Mouse (Mus musculus): Measurements from ENCODE around the gene Ikzf1. TPM values are rescaled to one million over a fixed set of nuclear protein-coding genes. Genes with fewer than 3 reads are reported as not detected.

Gene Ikzf1
- polyA plus RNA-seq, 1 experiment from 2014 or later: 1.4 TPM

DNA sequence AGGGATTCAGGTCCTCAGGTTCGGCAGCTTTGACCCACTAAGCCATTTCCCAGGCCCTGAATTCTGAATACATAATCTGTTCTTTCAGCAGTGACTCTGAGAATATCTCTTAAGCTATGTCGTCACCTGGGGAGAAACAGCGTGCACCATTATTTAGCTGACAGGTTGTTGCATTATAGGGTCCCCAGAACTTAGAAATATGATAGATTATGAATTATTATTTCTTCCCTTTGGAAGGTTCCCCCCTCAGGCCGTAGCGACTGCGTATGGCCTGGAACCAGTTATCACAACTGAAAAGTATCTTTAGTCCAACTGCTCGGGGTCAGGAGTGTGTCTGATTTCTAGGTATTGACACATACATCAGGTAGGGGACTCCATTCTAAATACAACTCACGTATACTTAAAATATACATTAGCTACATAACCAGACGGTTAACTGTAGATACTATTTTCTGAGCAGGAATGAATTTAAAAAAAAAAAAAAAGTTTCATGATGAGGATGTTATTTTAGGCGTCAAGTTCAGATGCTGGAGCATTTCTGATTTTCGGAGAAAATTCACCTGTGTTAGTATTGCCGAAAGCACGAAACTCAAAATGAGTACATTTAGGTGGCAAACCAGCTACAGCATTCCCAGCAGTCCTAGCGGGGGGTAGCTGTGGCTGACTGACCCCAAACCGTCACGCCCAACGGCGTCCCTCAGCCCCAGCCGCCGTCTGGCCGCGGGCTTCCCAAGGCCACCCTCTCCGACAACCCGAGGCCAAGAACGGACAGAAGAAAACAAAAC is 123.4 kb downstream of the Ikzf1 start:
- Histone ChIP-seq H3K4me3 (peak overlapping the region; percentile 59), H3K36me3 (peaks cover 14% of the 10 kb centered on the region; the same call in 1 of the 2 replicates), H3K27me3 (no peaks in the 10 kb centered on the region), H3K4me2 (replicated peaks) (peak overlapping the region; percentile 72), H3K9ac (replicated peaks) (peak overlapping the region; percentile 79), H3K4me1 (peaks cover 14% of the 10 kb centered on the region), H3K27ac (replicated peaks) (peak overlapping the region; percentile 96), H3K9me3 (no peaks in the 10 kb centered on the region)
- no peak; the same call in 1 of the 2 replicates for ATAC-seq (ENCODE audit: low FRiP score, low read depth)
- 12% methylated on average over 25 of the region's 25 CpGs for WGBS

DNA sequence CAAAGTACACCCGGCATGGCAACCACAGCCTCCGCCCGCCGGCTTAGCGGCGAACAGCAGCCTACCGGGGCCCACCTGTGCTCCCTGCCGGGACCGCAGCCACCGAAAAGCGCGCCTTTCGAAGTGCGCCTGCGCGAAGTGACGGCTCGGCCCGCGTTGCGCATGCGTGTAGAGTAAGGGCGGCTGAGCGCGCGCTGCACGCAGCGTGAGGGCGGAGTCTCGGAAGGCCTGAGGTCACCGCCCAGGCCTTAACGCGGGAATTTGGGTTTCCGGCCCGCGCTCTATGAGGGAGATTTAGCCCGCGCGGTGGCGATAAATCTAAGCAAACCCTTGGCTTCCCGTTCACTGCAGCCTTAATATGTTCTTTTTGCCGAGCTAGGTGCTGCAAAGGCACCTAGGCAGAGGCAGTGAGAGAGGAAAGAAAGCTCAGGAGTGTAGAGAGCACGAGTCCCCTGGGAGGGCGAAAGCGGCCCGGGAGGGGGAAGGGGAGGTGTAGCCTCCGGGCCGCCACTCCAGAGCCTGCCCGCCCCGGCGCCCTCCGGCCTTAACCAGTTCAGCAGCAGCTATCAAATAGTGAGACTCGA is 124.1 kb downstream of the Ikzf1 start, which contains the start of gene Fignl1:
Gene Fignl1 (minus strand): TSS at position 143 of the 584 bp plus-strand sequence.
- Histone ChIP-seq H3K27me3 (no peaks in the 10 kb centered on the region), H3K27ac (replicated peaks) (peak within 1 kb of the TSS; percentile 96), H3K4me2 (replicated peaks) (peak within 1 kb of the TSS; percentile 72), H3K9ac (replicated peaks) (peak within 1 kb of the TSS; percentile 79), H3K9me3 (no peaks in the 10 kb centered on the region), H3K4me3 (peak within 1 kb of the TSS; percentile 59), H3K36me3 (peaks cover 10% of the 10 kb centered on the region; the same call in 1 of the 2 replicates), H3K4me1 (peaks cover 14% of the 10 kb centered on the region)
- WGBS: under 1% methylated on average over 53 of the region's 53 CpGs
- ATAC-seq (ENCODE audit: low FRiP score, low read depth): peak; percentile 95

DNA sequence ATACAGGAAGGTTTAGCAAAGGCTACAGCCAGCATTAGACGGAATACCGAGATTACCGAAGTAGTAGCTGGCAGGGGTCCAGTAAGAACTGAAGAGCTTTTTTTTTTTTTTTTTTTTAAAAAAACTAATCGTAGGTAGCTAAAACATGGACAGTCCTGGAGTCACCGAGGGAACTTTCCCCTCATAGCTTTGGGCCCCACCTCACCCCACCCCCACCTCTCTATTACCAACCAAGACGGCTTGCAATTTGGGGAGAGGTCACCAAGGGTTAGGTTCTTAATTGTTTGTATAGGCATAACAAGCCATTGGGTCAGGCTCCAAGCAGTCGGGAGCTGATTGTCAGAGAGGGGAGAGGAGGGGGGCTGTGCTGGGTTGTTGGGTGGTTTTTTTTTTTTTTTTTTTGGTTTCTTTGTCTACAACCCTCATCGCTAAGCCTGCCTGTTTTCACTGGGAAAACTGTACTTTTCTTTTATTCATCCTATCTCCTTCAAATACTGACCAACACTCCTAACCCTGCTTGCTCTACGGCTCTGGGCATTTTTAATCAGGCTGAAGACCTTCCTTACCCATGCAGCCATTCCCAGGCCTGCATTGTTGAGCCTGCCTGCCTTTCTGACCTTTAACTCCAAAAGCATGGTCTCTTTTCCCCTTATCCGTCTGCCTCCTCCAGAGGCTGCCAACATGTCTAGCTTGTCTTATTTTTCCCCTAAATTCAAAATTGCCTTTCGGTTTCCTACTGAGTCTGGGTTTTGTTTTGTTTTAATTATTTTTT is 124.8 kb downstream of the Ikzf1 start:
- peak overlapping the region; percentile 79 for H3K9ac ChIP-seq (replicated peaks)
- no peaks in the 10 kb centered on the region for H3K9me3 ChIP-seq
- 0 out of 2 replicates have a peak, but pooled peaks cover 6% of the 10 kb centered on the region for H3K36me3 ChIP-seq
- under 1% methylated on average over 11 of the region's 11 CpGs for WGBS
- no peaks in the 10 kb centered on the region for H3K27me3 ChIP-seq
- H3K4me1 ChIP-seq: peaks cover 14% of the 10 kb centered on the region
- H3K4me3 ChIP-seq: peak overlapping the region; percentile 59
- H3K27ac ChIP-seq (replicated peaks): peak overlapping the region; percentile 96
- H3K4me2 ChIP-seq (replicated peaks): peak overlapping the region; percentile 72
- ATAC-seq (ENCODE audit: low FRiP score, low read depth): peak; percentile 47

GRCm38 (mm10) chr11:11811906-11812480 is 127.2 kb downstream of the Ikzf1 start:
- H3K9ac ChIP-seq (replicated peaks): no peak overlapping the region; the same call in 1 of the 2 replicates
- ATAC-seq (ENCODE audit: low FRiP score, low read depth): no peak
- WGBS: 19% methylated on average over 9 of the region's 9 CpGs
- H3K36me3 ChIP-seq: no peaks in the 10 kb centered on the region
- 0 out of 2 replicates have a peak overlapping the region, but pooled peaks have one; percentile 32 for H3K27ac ChIP-seq (replicated peaks)
- H3K4me1 ChIP-seq: peaks cover 14% of the 10 kb centered on the region
- peak overlapping the region; percentile 37 for H3K4me2 ChIP-seq (replicated peaks)
- H3K27me3 ChIP-seq: no peaks in the 10 kb centered on the region
- H3K9me3 ChIP-seq: no peaks in the 10 kb centered on the region
- no peak overlapping the region for H3K4me3 ChIP-seq

DNA sequence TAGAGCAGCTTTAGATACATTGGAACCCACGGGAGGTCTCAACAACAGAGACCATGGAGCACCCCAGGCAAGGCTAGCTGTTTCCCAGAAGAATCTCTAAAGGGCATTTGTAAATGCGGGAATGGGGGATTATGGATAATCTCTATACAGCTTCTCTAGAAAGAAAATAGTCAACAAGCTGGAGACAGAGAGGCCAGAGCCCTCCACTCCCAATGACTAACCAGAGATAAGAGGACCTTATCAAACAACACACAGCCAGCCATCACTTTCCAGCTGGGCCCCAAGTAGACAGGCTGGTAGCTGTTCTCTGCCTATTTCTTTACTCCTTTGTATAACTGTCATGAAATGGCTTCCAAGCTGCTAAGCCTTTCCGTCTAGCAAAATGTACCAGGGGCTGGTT is 130.9 kb downstream of the Ikzf1 start:
- H3K4me3 ChIP-seq: no peak overlapping the region
- 45% methylated on average over 3 of the region's 3 CpGs for WGBS
- no peaks in the 10 kb centered on the region for H3K36me3 ChIP-seq
- H3K9ac ChIP-seq (replicated peaks): no peak overlapping the region
- no peak overlapping the region for H3K4me2 ChIP-seq (replicated peaks)
- no peak for ATAC-seq (ENCODE audit: low FRiP score, low read depth)
- H3K27ac ChIP-seq (replicated peaks): no peak overlapping the region
- peaks cover 7% of the 10 kb centered on the region for H3K4me1 ChIP-seq
- no peaks in the 10 kb centered on the region for H3K27me3 ChIP-seq
- H3K9me3 ChIP-seq: no peaks in the 10 kb centered on the region

DNA sequence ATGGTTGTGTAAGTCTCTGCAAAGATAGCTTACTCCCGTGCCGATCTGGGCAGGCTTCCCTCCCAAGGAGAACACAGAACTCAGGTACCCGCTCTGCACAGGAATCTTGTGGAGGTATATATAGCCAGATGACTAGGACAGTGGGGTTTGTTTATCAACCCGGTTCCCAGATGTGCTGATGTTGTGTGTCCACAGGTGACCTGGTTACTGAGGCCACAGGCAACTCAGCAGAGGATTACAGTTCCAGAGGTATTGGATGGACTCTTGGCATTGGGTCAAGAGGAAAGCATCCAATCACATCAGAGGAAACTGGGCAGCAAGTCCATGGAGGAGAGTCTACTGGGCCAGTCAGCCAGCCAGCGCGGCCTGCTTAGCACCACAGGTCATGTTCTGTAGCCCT is 134.0 kb downstream of the Ikzf1 start:
- Histone ChIP-seq H3K9ac (replicated peaks) (no peak overlapping the region), H3K4me3 (no peak overlapping the region), H3K4me2 (replicated peaks) (no peak overlapping the region), H3K9me3 (no peaks in the 10 kb centered on the region), H3K27ac (replicated peaks) (no peak overlapping the region), H3K4me1 (peaks cover 31% of the 10 kb centered on the region), H3K27me3 (no peaks in the 10 kb centered on the region), H3K36me3 (no peaks in the 10 kb centered on the region)
- WGBS: 94% methylated on average over 6 of the region's 6 CpGs
- ATAC-seq (ENCODE audit: low FRiP score, low read depth): no peak

DNA sequence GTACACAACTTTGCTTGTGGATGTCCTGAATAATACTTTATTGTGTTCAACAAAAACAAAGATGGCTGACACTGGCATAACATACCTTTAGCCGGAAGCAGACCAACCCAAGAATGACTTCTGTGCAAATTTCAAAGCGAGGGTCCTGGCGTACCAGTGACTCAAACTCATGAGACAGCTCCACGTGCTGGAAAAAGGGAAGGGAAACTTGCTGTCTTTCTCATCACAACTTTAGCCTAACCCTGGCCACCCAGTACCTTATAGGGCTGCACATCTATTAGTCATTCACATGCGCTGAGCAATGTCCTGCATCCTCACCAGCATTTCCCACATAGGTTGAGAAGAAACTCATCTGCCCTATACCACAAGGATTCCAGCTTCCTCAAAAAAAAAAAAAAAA is 134.4 kb downstream of the Ikzf1 start:
- Histone ChIP-seq H3K4me3 (no peak overlapping the region), H3K4me2 (replicated peaks) (no peak overlapping the region), H3K4me1 (peaks cover 35% of the 10 kb centered on the region), H3K36me3 (no peaks in the 10 kb centered on the region), H3K9ac (replicated peaks) (no peak overlapping the region), H3K27me3 (no peaks in the 10 kb centered on the region), H3K9me3 (no peaks in the 10 kb centered on the region), H3K27ac (replicated peaks) (no peak overlapping the region)
- 96% methylated on average over 5 of the region's 5 CpGs for WGBS
- ATAC-seq (ENCODE audit: low FRiP score, low read depth): no peak

DNA sequence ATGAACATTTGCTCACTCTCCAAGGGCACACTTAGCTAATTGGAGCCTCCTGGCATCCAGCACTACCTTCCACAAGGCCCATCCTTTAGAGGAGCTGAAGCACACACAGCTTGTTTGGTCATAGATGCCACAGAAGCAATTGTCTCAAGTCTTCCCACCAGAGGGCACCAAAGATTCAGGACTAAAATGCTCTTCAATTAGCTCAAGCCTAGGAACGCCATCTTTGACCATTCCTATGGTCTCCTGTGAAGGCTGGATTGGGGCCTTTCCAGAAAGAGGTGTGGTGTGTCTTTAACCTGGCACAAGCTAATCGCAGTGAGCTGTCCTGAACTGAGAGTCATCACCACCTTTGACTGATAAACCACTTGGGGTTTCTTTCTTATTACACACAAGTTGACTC is 135.4 kb downstream of the Ikzf1 start:
- Histone ChIP-seq H3K9me3 (no peaks in the 10 kb centered on the region), H3K9ac (replicated peaks) (no peak overlapping the region), H3K4me3 (no peak overlapping the region), H3K36me3 (no peaks in the 10 kb centered on the region), H3K4me1 (peaks cover 45% of the 10 kb centered on the region), H3K27ac (replicated peaks) (peak overlapping the region; percentile 87), H3K27me3 (no peaks in the 10 kb centered on the region), H3K4me2 (replicated peaks) (no peak overlapping the region)
- 3% methylated on average over 2 of the region's 2 CpGs for WGBS
- peak; percentile 39 for ATAC-seq (ENCODE audit: low FRiP score, low read depth)

GRCm38 (mm10) chr11:11820737-11821136 is 135.9 kb downstream of the Ikzf1 start:
- H3K4me1 ChIP-seq: peaks cover 50% of the 10 kb centered on the region
- H3K9me3 ChIP-seq: no peaks in the 10 kb centered on the region
- H3K27me3 ChIP-seq: no peaks in the 10 kb centered on the region
- no peak overlapping the region for H3K9ac ChIP-seq (replicated peaks)
- H3K36me3 ChIP-seq: no peaks in the 10 kb centered on the region
- WGBS: 75% methylated on average over 3 of the region's 3 CpGs
- H3K4me3 ChIP-seq: no peak overlapping the region
- H3K27ac ChIP-seq (replicated peaks): peak overlapping the region; percentile 87
- no peak; the same call in 1 of the 2 replicates for ATAC-seq (ENCODE audit: low FRiP score, low read depth)
- no peak overlapping the region for H3K4me2 ChIP-seq (replicated peaks)

DNA sequence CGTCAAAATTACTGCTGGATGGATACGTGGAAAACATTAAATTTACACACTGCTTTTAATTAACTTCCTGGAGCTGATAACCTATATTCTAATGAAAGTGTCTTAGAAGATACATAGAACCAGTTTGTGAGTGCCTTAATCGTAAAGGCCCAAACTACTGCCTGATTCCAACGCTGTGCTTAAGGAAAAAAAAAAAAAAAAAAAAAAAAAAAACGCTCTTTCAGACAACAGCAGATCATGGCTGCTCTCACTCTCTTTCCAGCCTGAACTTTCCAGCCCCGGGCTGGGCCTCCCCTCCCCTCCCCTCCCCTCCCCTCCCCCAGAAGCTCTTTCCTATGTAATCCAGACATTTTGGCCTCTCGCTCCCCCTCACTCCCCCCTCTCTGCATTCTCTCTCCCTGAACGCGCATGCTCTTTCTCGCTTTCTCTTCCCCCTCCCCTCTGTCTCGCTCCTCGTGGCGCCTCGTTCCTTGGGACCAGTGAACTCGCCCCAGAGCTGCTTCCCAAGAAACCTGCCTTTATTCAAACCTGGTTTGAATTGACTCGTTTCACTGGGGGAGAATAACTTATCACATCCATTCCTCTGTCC is 136.7 kb downstream of the Ikzf1 start:
- Histone ChIP-seq H3K4me3 (no peak overlapping the region), H3K9ac (replicated peaks) (0 out of 2 replicates have a peak overlapping the region, but pooled peaks have one; percentile 12), H3K36me3 (no peaks in the 10 kb centered on the region), H3K27ac (replicated peaks) (peak overlapping the region; percentile 87), H3K4me2 (replicated peaks) (peak overlapping the region; percentile 19; the same call in 1 of the 2 replicates), H3K27me3 (no peaks in the 10 kb centered on the region), H3K4me1 (peaks cover 54% of the 10 kb centered on the region), H3K9me3 (no peaks in the 10 kb centered on the region)
- WGBS: 5% methylated on average over 15 of the region's 16 CpGs
- ATAC-seq (ENCODE audit: low FRiP score, low read depth): peak; percentile 82
